Mouse (Mus musculus) intestine, embryonic 16.5 days (tissue): Measurements from ENCODE around the gene Leo1. TPM values are rescaled to one million over a fixed set of nuclear protein-coding genes. Genes with fewer than 3 reads are reported as not detected.
"Not testable (repeated sequence)": the region's sequence is repeated elsewhere in the genome, so short reads cannot be mapped to it uniquely, and the experiment has no call there.

Experiments
- ATAC-seq: fragments of 200-750 bp; cut with Nextera tagmentation; 2 replicates; pipeline ENCODE4 v1.8.0; 2017; ENCODE audit warnings: moderate TSS enrichment, moderate library complexity
- H3K27ac ChIP-seq: fragments of 300-500 bp; sonication (generic); 2 replicates; pipeline ENCODE4 v1.5.1; 2014; ENCODE audit warnings: mild to moderate bottlenecking, low read length
- H3K27me3 ChIP-seq: fragments of 300-500 bp; sonication (generic); replicated peaks from 2 replicates; pipeline ENCODE4 v1.6.1; 2014; ENCODE audit warnings: low read length, control low read depth, mixed read lengths; ENCODE audit not compliant: control insufficient read depth, insufficient read depth
- H3K36me3 ChIP-seq: fragments of 300-500 bp; sonication (generic); 2 replicates; pipeline ENCODE4 v1.6.1; 2014; ENCODE audit warnings: low read length, control low read depth; ENCODE audit not compliant: control insufficient read depth, insufficient read depth
- H3K4me1 ChIP-seq: fragments of 300-500 bp; sonication (generic); 2 replicates; pipeline ENCODE4 v1.6.1; 2014; ENCODE audit warnings: low read length, control low read depth, mixed read lengths; ENCODE audit not compliant: control insufficient read depth, insufficient read depth
- H3K4me2 ChIP-seq: fragments of 300-500 bp; sonication (generic); 2 replicates; pipeline ENCODE4 v1.6.1; 2014; ENCODE audit warnings: low read depth, low read length, control low read depth
- H3K4me3 ChIP-seq: fragments of 300-500 bp; sonication (generic); 2 replicates; pipeline ENCODE4 v1.5.1; 2014; ENCODE audit warnings: mild to moderate bottlenecking, low read length
- H3K9ac ChIP-seq: fragments of 300-500 bp; sonication (generic); 2 replicates; pipeline ENCODE4 v1.6.1; 2014; ENCODE audit warnings: low read depth, low read length
- H3K9me3 ChIP-seq: fragments of 300-500 bp; sonication (generic); 2 replicates; pipeline ENCODE4 v1.6.1; 2016; ENCODE audit warnings: low read length, control low read depth; ENCODE audit not compliant: control insufficient read depth
- WGBS: fragments of 180-500 bp; shearing (Covaris S2); extraction: QIAGEN DNeasy Blood & Tissue Kit; methylation state at CpG from one replicate; pipeline ENCODE4 v1.1.7; 2014; 5-methylcytosine and 5-hydroxymethylcytosine counted together
- polyA plus RNA-seq: library from polyadenylated mRNA; unstranded; fragments of >200 nt; fragmentation: Nextera tagmentation; extraction: Ambion mirVana; gene quantifications from 2 replicates; pipeline ENCODE4 v1.2.1, GENCODE M21; 2015

Gene Leo1
- polyA plus RNA-seq, 1 experiment from 2014 or later = 31.1 TPM

- Histone ChIP-seq H3K4me2 (no peak overlapping the region), H3K4me1 (no peaks in the 10 kb centered on the region), H3K9ac (no peak overlapping the region), H3K27ac (no peak overlapping the region), H3K27me3 (no peaks in the 10 kb centered on the region), H3K9me3 (no peaks in the 10 kb centered on the region), H3K4me3 (no peak overlapping the region), H3K36me3 (no peaks in the 10 kb centered on the region)
- 93% methylated on average over 5 of the region's 5 CpGs for WGBS
- ATAC-seq = no peak
These were observed 39.3 kb downstream of the Leo1 start for GRCm38 (mm10) chr9:75480536-75481075.

- Histone ChIP-seq H3K27ac (no peak overlapping the region), H3K36me3 (no peaks in the 10 kb centered on the region), H3K4me1 (no peaks in the 10 kb centered on the region), H3K4me2 (no peak overlapping the region), H3K9ac (no peak overlapping the region), H3K27me3 (no peaks in the 10 kb centered on the region), H3K4me3 (no peak overlapping the region), H3K9me3 (no peaks in the 10 kb centered on the region)
- ATAC-seq = no peak
- 77% methylated on average over 6 of the region's 6 CpGs for WGBS
These were observed 43.9 kb downstream of the Leo1 start for GRCm38 (mm10) chr9:75485231-75485630.

DNA sequence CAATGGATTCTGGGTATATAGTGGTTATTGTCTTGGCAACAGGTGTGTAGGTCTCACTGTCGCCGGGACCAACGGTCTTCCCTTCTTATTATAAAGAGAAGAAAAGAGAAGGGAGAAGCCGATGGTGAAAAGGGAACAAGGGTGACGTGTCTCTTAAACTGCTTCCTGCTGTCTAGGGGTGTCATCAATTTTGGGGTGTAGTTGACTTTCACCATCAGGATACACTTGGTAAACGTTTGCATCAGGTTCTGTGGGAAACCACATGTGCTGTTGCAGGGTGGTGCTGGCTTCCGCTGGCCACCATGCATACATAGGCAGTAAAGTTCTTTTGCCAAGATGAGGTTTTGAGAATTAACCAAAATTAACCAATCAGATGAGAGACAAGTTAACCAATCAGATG lies 46.9 kb downstream of the Leo1 start:
- H3K4me3 ChIP-seq, H3K27me3 ChIP-seq, H3K4me1 ChIP-seq, ATAC-seq, H3K9me3 ChIP-seq, H3K4me2 ChIP-seq, H3K27ac ChIP-seq, H3K9ac ChIP-seq, H3K36me3 ChIP-seq: not testable (repeated sequence)
- 94% methylated on average over 7 of the region's 7 CpGs for WGBS

- H3K9ac ChIP-seq = no peak overlapping the region
- no peaks in the 10 kb centered on the region for H3K27me3 ChIP-seq
- H3K36me3 ChIP-seq = peaks cover 12% of the 10 kb centered on the region
- ATAC-seq = peak; percentile 44; the same call in 1 of the 2 replicates
- 80% methylated on average over 9 of the region's 9 CpGs for WGBS
- no peak overlapping the region for H3K27ac ChIP-seq
- no peak overlapping the region for H3K4me3 ChIP-seq
- H3K4me1 ChIP-seq = no peaks in the 10 kb centered on the region
- H3K9me3 ChIP-seq = no peaks in the 10 kb centered on the region; the same call in 1 of the 2 replicates
- no peak overlapping the region for H3K4me2 ChIP-seq
These were observed 53.2 kb downstream of the Leo1 start for GRCm38 (mm10) chr9:75494407-75495005.

DNA sequence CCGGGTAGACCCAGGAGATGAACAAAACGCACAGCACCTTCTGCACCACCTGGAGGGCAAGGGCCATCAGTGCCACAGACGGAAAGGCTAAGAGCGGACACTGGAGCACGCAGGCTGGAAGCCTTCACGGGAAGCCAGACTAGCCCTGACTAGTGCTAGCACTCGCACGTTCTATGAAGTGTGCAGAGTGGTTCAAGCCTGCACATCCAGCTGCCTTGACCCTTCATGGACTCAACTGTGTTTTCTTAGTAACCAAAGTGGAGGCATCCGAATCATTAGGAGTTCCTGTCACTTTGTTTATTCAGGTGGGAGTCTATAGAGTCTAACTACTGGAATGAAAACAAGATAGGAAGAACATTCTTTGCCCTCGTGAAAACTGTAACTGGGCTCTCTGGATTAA lies 54.6 kb downstream of the Leo1 start:
- no peaks in the 10 kb centered on the region for H3K4me1 ChIP-seq
- H3K36me3 ChIP-seq = peaks cover 15% of the 10 kb centered on the region
- ATAC-seq = no peak
- H3K4me3 ChIP-seq = no peak overlapping the region
- H3K27me3 ChIP-seq = no peaks in the 10 kb centered on the region
- no peak overlapping the region for H3K9ac ChIP-seq
- no peak overlapping the region for H3K4me2 ChIP-seq
- no peaks in the 10 kb centered on the region; the same call in 1 of the 2 replicates for H3K9me3 ChIP-seq
- 75% methylated on average over 10 of the region's 10 CpGs for WGBS
- H3K27ac ChIP-seq = no peak overlapping the region

- Histone ChIP-seq H3K4me1 (no peaks in the 10 kb centered on the region), H3K27ac (no peak overlapping the region), H3K9me3 (no peaks in the 10 kb centered on the region; the same call in 1 of the 2 replicates), H3K27me3 (no peaks in the 10 kb centered on the region), H3K9ac (no peak overlapping the region), H3K36me3 (peaks cover 19% of the 10 kb centered on the region), H3K4me2 (no peak overlapping the region), H3K4me3 (no peak overlapping the region)
- ATAC-seq = no peak
- WGBS = 94% methylated on average over 7 of the region's 7 CpGs
These were observed 57.2 kb downstream of the Leo1 start for GRCm38 (mm10) chr9:75498571-75498970.

DNA sequence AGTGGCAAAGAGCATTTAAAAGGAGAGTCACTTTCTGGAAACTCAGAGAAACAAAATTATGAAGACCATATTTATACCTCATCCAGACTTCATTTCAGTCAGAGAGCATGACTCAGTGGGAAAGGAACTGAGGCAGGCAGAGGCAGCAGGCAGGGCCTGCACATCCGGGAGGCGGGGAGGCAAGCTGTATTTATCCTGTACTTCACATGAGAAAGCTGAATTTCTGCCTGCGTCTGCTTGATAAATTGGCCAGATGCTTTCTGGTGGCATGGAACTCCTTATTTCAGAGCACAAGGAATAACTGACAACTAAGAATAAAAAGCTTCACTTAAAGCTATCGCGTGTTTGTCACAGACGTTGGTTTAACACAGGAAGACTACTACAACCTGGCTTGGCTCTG lies 63.0 kb downstream of the Leo1 start:
- 89% methylated on average over 6 of the region's 6 CpGs for WGBS
- H3K36me3 ChIP-seq = peaks cover 17% of the 10 kb centered on the region
- no peak for ATAC-seq
- H3K27ac ChIP-seq = no peak overlapping the region
- no peak overlapping the region for H3K4me3 ChIP-seq
- no peaks in the 10 kb centered on the region for H3K9me3 ChIP-seq
- no peak overlapping the region for H3K9ac ChIP-seq
- no peaks in the 10 kb centered on the region for H3K27me3 ChIP-seq
- no peaks in the 10 kb centered on the region for H3K4me1 ChIP-seq
- H3K4me2 ChIP-seq = no peak overlapping the region

- no peak for ATAC-seq
- no peak overlapping the region for H3K4me3 ChIP-seq
- 85% methylated on average over 8 of the region's 8 CpGs for WGBS
- peaks cover 14% of the 10 kb centered on the region; the same call in 1 of the 2 replicates for H3K36me3 ChIP-seq
- no peaks in the 10 kb centered on the region for H3K9me3 ChIP-seq
- no peak overlapping the region for H3K9ac ChIP-seq
- no peaks in the 10 kb centered on the region for H3K4me1 ChIP-seq
- no peak overlapping the region for H3K4me2 ChIP-seq
- no peaks in the 10 kb centered on the region for H3K27me3 ChIP-seq
- no peak overlapping the region for H3K27ac ChIP-seq
These were observed 70.1 kb downstream of the Leo1 start for GRCm38 (mm10) chr9:75511236-75511939.

- no peak overlapping the region for H3K4me2 ChIP-seq
- no peaks in the 10 kb centered on the region for H3K27me3 ChIP-seq
- H3K9me3 ChIP-seq = no peaks in the 10 kb centered on the region
- 59% methylated on average over 12 of the region's 12 CpGs for WGBS
- no peak overlapping the region for H3K9ac ChIP-seq
- no peak overlapping the region for H3K4me3 ChIP-seq
- no peak overlapping the region for H3K27ac ChIP-seq
- ATAC-seq = peak; percentile 62
- 0 out of 2 replicates have a peak, but pooled peaks cover 5% of the 10 kb centered on the region for H3K36me3 ChIP-seq
- no peaks in the 10 kb centered on the region for H3K4me1 ChIP-seq
These were observed 74.3 kb downstream of the Leo1 start for GRCm38 (mm10) chr9:75515464-75516113.
